Mouse (Mus musculus) megakaryocyte-erythroid progenitor cell, adult 5-6 weeks (primary cell): Measurements from ENCODE around the gene Jchain. TPM values are rescaled to one million over a fixed set of nuclear protein-coding genes. Genes with fewer than 3 reads are reported as not detected.
"Not testable (repeated sequence)": the region's sequence is repeated elsewhere in the genome, so short reads cannot be mapped to it uniquely, and the experiment has no call there.

Experiments
- ATAC-seq: replicated peaks from 2 replicates; pipeline ENCODE4 v1.8.0; 2016; ENCODE audit warnings: mild to moderate bottlenecking, inconsistent platforms; ENCODE audit not compliant: severe bottlenecking, poor library complexity, low FRiP score, low TSS enrichment
- total RNA-seq, 2 experiments: library from RNA; stranded (forward) in 1 of 2; stranded (reverse) in 1 of 2; fragments of 200-1000, 215-1000 nt in 1 of 2; fragments of >200 nt in 1 of 2; fragmentation: Nextera tagmentation in 1 of 2; gene quantifications; 2 replicates each; pipeline ENCODE4 v1.2.3; 2014 to 2017

The Jchain gene
- total RNA-seq (2014; fragmentation: Nextera tagmentation) (not detected in 2 replicates), total RNA-seq (2017) (1.9 TPM in 1 of 2 replicates, not detected in the other)

GRCm38 (mm10) chr5:88527657-88528056 lies at the start of gene Jchain:
Gene Jchain, minus strand, starts transcription at chr5:88527891.
- no peak for ATAC-seq

- no peak for ATAC-seq
Observed at GRCm38 (mm10) chr5:88575506-88576338, 48.0 kb upstream of the Jchain start.

DNA sequence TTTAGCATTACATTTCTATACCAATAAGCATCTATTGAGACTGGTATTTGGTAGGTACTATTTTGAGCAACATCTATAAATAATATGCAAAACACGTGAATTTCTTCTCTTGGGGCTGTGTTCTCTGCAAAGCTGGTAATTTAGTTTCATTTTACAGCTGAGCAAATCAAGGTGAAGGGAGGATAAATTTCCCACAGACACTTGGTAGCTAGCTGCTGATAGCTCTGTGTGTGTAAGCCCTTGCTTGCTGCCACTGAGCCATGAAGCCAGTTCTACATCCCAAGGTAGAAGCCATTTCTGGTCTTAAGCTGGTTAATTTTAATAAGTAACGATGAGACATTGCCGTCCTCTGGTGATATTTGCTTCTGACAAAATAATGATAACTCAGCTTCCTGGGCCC lies 47.1 kb upstream of the Jchain start:
- no peak for ATAC-seq

- ATAC-seq: no peak
Observed at GRCm38 (mm10) chr5:88569541-88569940, 41.9 kb upstream of the Jchain start.

DNA sequence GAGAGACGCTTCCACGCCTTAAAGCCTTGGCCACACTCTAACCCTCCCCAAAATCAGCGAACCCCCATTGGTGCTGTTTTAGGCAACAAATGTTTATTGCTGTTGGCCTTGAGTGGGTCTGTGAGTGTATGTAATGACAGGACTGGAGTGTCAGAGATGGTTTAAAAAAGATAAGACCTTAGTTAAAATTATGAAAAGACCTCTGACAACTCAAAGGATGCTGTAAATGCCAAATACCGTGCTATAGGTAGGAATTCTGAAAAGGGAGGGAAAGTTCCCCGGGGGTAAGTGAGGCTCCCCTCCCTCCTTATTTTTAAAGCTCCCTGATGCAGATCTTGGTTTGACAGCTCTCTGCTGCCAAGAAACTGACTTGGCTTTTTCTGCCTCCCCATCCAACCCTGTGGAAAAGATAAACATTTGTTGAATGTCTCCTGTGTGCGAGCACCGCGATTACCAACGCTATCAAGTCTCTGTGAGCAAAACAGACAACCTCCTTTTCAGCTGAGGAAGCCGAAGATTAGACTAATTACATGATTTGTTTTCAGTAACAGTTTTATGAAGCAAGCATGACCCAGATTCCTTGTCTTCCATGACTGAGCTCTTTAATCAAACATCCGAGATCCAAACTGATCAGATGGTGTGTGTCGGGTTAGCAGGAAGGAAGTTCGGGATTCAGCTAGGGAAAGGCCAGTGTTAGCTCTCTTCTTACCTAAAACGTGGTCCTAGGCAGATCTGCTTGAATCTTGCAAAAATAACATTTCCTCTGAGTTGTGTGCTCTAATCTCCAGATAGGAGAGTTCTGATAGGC lies 38.5 kb upstream of the Jchain start:
- peak; percentile 86 for ATAC-seq

DNA sequence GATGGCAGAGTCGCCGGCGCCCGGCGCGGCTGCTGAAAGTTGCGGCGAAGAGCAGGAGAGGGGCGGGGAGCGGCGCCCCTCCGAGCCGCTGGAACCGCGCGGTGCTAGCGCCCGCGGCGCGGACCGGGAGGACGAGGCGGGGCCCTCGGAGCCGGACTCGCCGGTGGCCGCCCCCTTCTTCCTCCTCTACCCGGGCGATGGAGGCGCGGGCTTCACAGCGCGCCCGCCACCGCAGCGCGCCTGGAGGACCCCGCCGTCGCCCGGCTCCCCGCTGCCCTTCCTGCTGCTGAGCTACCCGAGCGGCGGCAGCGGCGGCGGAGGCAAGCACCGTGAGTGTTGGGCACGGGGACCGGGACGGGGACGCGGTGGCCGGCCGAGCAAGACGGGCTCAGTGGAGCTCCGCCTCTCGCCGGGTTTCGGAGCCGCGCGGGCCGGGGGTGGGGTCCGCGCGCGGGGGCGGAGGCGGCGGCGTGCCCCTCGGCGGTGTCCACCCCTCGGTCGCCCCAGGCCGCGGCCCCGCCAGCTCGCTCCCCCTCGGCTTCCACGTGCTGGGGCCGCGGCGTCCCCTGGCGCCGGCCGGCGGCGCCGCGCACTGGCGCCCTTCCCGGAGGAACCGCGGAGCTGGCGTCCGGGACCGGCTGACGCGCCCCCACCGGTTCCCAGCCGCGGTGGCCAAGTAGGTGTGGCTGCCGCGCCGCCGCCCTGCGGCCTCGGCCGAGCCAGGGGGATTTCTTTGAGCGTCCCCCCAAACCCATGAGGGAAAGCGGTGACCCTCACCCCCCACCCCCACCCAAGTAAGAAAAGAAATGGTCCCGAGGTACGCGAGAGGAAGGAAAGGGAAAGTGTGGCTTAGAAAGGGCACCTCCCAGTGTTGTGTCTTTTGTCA lies 37.7 kb upstream of the Jchain start:
- 0 out of 2 replicates have a peak, but pooled peaks have one; percentile 17 for ATAC-seq

DNA sequence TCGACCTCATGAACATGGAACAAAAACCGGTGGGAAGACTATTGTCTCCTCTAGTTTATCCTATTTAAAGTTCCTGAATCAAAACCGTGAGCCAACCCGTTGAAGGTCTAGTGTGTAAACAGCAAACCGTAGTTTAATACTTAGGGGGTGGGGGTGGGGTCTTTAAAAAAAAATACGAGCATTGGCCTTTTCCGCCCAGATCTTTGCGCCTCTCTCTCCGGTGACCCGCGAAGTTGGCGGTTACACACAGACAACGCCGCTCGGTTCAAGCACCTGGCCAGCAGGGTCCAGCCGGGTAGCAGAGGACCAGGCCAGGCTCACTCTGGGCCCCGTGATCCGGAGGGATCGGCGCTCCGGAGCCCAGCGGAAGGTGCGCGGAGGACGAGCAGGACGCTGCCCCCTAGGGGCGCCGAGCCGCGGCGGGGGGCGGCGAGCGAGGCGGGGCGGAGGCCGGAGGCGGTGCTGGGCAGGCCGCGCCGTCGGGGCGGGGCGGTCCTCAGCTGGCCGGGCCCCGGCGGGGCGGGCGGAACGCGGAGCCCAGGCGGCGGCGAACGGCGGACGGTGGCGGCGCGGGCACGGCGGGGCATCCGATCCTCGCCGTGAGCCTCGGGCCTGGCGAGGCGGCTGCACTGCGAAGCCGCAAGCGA lies 36.9 kb upstream of the Jchain start, which contains the start of gene Rufy3:
Rufy3 (plus strand) TSS at position 540 of the 647 bp plus-strand sequence.
- ATAC-seq: peak; percentile 52

DNA sequence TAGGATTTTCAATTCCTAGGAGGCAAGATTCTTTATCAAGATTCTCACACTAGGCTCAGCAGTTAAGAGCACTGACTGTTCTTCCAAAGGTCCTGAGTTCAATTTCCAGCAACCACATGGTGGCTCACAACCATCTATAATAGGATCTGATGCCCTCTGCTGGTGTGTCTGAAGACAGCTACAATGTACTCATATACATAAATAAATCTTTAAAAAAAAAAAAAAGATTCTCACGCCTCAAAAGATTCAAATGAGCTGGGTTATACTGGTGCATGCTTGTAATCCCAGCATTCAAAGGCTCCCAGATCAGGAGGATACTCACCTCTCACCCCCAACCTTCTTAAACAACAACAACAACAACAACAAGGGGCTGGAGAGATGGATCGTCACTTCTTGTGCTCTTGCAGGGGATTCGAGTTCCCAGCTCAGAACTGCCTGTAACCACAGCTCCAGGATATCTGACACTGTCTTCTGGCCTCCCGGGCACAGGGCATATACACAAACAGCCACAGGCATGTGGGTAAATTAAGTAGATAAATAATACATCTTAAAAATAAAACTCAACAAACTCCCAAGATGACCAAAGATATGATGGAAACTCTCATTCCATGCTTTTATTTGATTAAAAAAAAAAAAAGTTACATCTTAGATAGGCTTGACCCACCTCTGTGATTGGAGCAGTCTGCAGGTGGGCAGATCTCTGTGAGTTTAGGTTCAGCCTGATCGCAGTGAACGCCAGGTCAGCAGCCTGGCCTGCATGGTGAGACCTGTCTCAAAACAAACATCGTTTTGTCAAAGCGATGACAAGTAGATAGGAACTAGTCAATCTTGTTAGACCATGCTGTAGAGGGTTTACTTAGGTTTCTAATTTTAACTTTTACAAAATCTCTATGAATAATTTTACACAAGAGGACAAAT lies 35.4 kb upstream of the Jchain start:
- no peak for ATAC-seq

- no peak for ATAC-seq
Observed at GRCm38 (mm10) chr5:88561080-88561814, 33.6 kb upstream of the Jchain start.

- ATAC-seq: no peak
Observed at GRCm38 (mm10) chr5:88558991-88559390, 31.3 kb upstream of the Jchain start.

GRCm38 (mm10) chr5:88554086-88554886 lies 26.6 kb upstream of the Jchain start, which contains the start of gene Utp3:
Gene Utp3, plus strand, starts transcription at chr5:88554462.
- peak; percentile 99 for ATAC-seq

GRCm38 (mm10) chr5:88553271-88554085 lies 25.8 kb upstream of the Jchain start:
- peak; percentile 77 for ATAC-seq

- ATAC-seq: no peak
Observed at GRCm38 (mm10) chr5:88545536-88545935, 17.8 kb upstream of the Jchain start.

GRCm38 (mm10) chr5:88544411-88544810 lies 16.7 kb upstream of the Jchain start:
- ATAC-seq: not testable (repeated sequence)

GRCm38 (mm10) chr5:88542651-88543282 lies 15.1 kb upstream of the Jchain start:
- ATAC-seq: peak; percentile 59; the same call in 1 of the 2 replicates
